ENCODE assay signal across 8 mouse cellular contexts in genomic region chr13:100201659-100202333, GRCm38 (mm10). TPM values are rescaled to one million over a fixed set of nuclear protein-coding genes. Genes with fewer than 3 reads are reported as not detected.
DNase-seq lines count a peak whose midpoint lies in the region; ATAC-seq lines count a peak whose summit lies in the region.
"Not testable (repeated sequence)": the region's sequence is repeated elsewhere in the genome, so short reads cannot be mapped to it uniquely, and the experiment has no call there.

Gene Naip2 (minus strand): TSS chr13:100202092.

- H3K27ac ChIP-seq in intestine, embryonic 15.5 days, result peak within 1 kb of the TSS; percentile 74
- peak within 1 kb of the TSS; percentile 26 for H3K27ac ChIP-seq in liver, embryonic 11.5 days (ENCODE audit: low read depth, low read length)

- not testable (repeated sequence) for H3K36me3 ChIP-seq in intestine, embryonic 15.5 days; liver, embryonic 11.5 days (ENCODE audit: control insufficient read depth, insufficient read depth, low read length)

- not testable (repeated sequence) for H3K9me3 ChIP-seq in intestine, embryonic 15.5 days; liver, embryonic 11.5 days (ENCODE audit: control insufficient read depth, low read length)

- H3K4me2 ChIP-seq in intestine, embryonic 15.5 days (replicated peaks), result peak within 1 kb of the TSS; percentile 31
- H3K4me2 ChIP-seq in liver, embryonic 11.5 days, result peak within 1 kb of the TSS; percentile 49

- not testable (repeated sequence) for H3K9ac ChIP-seq in intestine, embryonic 15.5 days; liver, embryonic 11.5 days (ENCODE audit: low read depth, low read length)

- ATAC-seq in intestine, embryonic 15.5 days, result peak; percentile 99
- ATAC-seq in liver, embryonic 11.5 days (replicated peaks; ENCODE audit: low FRiP score), result peak; percentile 82

- not testable (repeated sequence) for H3K4me1 ChIP-seq in intestine, embryonic 15.5 days (replicated peaks); liver, embryonic 11.5 days (replicated peaks; ENCODE audit: control insufficient read depth, insufficient read depth, low read length)

- not testable (repeated sequence) for H3K27me3 ChIP-seq in intestine, embryonic 15.5 days (replicated peaks); liver, embryonic 11.5 days (replicated peaks; ENCODE audit: control insufficient read depth, insufficient read depth, low read length)

- WGBS in intestine, embryonic 15.5 days, result 44% methylated on average over 3 of the region's 3 CpGs
- WGBS in liver, embryonic 11.5 days, result 25% methylated on average over 3 of the region's 3 CpGs

- peak within 1 kb of the TSS; percentile 23 for H3K4me3 ChIP-seq in intestine, embryonic 15.5 days (replicated peaks)
- peak within 1 kb of the TSS; percentile 10 for H3K4me3 ChIP-seq in liver, embryonic 11.5 days (ENCODE audit: low read depth, low read length)

- peak; percentile 52 for DNase-seq in CD4-positive helper T cell, adult 2 months (ENCODE audit: low read depth, low spot score)
- DNase-seq in adipocyte (ENCODE audit: low spot score), result peak; percentile 19
- peak; percentile 91 for DNase-seq in heart, adult 11 months
- DNase-seq in liver, embryonic 11.5 days (ENCODE audit: low spot score), result peak; percentile 32
- DNase-seq in lung, postnatal 10 days, result peak; percentile 2
- peak; percentile 12 for DNase-seq in naive thymus-derived CD4-positive, alpha-beta T cell, adult 2 months (ENCODE audit: low read depth)
- peak; percentile 10 for DNase-seq in yolk sac, embryonic 10.5 days (ENCODE audit: low spot score)

RNA-seq across cellular contexts. Expression of gene Naip2, which starts in this region (rescaled TPM):
- 6.4 and 6.5 TPM in 2 replicates for polyA plus RNA-seq in intestine, embryonic 15.5 days (2015; fragmentation: Nextera tagmentation; extraction: Ambion mirVana)
- polyA plus RNA-seq in liver, embryonic 11.5 days (2014; fragmentation: Nextera tagmentation; extraction: Ambion mirVana), result 1.9 and 2.7 TPM in 2 replicates

Comparison
In these comparisons a context has a peak if more than half of its experiments do, and no peak if none do; other contexts are left out.
1. Peak in every context shown above with its lines: DNase-seq, ATAC-seq, H3K4me3 ChIP-seq and H3K27ac ChIP-seq.
2. DNase-seq: peak in every context shown above with its lines; median percentile 91 in heart, adult 11 months; 52 in CD4-positive helper T cell, adult 2 months; 32 in liver, embryonic 11.5 days; 19 in adipocyte; 12 in naive thymus-derived CD4-positive, alpha-beta T cell, adult 2 months; 10 in yolk sac, embryonic 10.5 days; 2 in lung, postnatal 10 days.